Mouse (Mus musculus): Measurements from ENCODE around the gene Irak3.

DNA sequence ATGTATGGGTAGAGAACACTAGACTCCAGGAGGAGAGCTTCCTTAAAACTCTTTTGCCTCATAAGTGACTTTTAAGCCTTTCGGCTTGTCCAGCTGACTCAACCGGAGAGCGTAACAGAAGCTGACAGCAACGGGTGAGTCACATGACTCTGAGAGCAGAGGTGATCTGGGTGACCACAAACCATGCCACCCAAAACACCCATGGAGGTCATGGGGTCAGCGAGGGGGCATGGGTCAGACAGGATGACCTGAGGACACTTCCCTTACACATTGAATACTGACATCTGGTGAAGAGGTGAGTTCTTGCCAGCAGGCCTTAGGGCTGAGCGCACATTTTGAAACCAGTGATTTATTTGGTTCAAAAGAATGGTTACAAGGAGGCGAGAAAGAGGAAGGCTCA lies 50.3 kb downstream of the Irak3 start:
- no peak for TF ChIP-seq CTCF (conservative IDR thresholded peaks at IDR 0.05; ENCODE audit: low read length)
- no peak for TF ChIP-seq POU5F1 (IDR thresholded peaks at IDR 0.05; ENCODE audit: borderline replicate concordance, low read length)
- no peak for TF ChIP-seq NANOG (IDR thresholded peaks at IDR 0.05; ENCODE audit: borderline replicate concordance, low read length)
